Mouse (Mus musculus) midbrain, embryonic 14.5 days (tissue): ENCODE data around the gene Mtcl1. TPM values are rescaled to one million over a fixed set of nuclear protein-coding genes. Genes with fewer than 3 reads are reported as not detected.

Source experiments
- ATAC-seq: fragments of 200-750 bp; cut with Nextera tagmentation; 2 replicates; pipeline ENCODE4 v1.8.0; 2017; ENCODE audit warnings: moderate number of reproducible peaks, moderate library complexity; ENCODE audit not compliant: low FRiP score, low TSS enrichment
- DNase-seq: peaks from one replicate; pipeline ENCODE4 v3.0.0-alpha.2; 2015
- H3K27ac ChIP-seq: fragments of 300-500 bp; sonication (generic); replicated peaks from 2 replicates; pipeline ENCODE4 v1.5.1; 2014; ENCODE audit warnings: mild to moderate bottlenecking, low read depth, low read length, moderate library complexity
- H3K27me3 ChIP-seq: fragments of 300-500 bp; sonication (generic); 2 replicates; pipeline ENCODE4 v1.6.1; 2014; ENCODE audit warnings: low read length, control low read depth, mixed read lengths; ENCODE audit not compliant: control insufficient read depth, insufficient read depth
- H3K36me3 ChIP-seq: fragments of 300-500 bp; sonication (generic); 2 replicates; pipeline ENCODE4 v1.6.1; 2014; ENCODE audit warnings: low read length, control low read depth; ENCODE audit not compliant: control insufficient read depth, insufficient read depth
- H3K4me1 ChIP-seq: fragments of 300-500 bp; sonication (generic); 2 replicates; pipeline ENCODE4 v1.6.1; 2014; ENCODE audit warnings: mild to moderate bottlenecking, antibody characterized with exemption, low read length, control low read depth; ENCODE audit not compliant: control insufficient read depth, insufficient read depth
- H3K4me2 ChIP-seq: fragments of 300-500 bp; sonication (generic); 2 replicates; pipeline ENCODE4 v1.6.1; 2014; ENCODE audit warnings: mild to moderate bottlenecking, low read length, moderate library complexity
- H3K4me3 ChIP-seq: fragments of 300-500 bp; sonication (generic); replicated peaks from 2 replicates; pipeline ENCODE4 v1.5.1; 2014; ENCODE audit warnings: low read depth, low read length
- H3K9ac ChIP-seq: fragments of 300-500 bp; sonication (generic); replicated peaks from 2 replicates; pipeline ENCODE4 v1.6.1; 2014; ENCODE audit warnings: mild to moderate bottlenecking, low read length, moderate library complexity
- H3K9me3 ChIP-seq: fragments of 300-500 bp; sonication (generic); 2 replicates; pipeline ENCODE4 v1.6.1; 2016; ENCODE audit warnings: low read length, control low read depth, mixed read lengths; ENCODE audit not compliant: control insufficient read depth
- WGBS: fragments of 180-500 bp; shearing (Covaris S2); extraction: QIAGEN DNeasy Blood & Tissue Kit; methylation state at CpG from one replicate; pipeline ENCODE4 v1.1.7; 2014; 5-methylcytosine and 5-hydroxymethylcytosine counted together
- polyA plus RNA-seq: library from polyadenylated mRNA; unstranded; fragments of >200 nt; fragmentation: Nextera tagmentation; extraction: Ambion mirVana; gene quantifications from 2 replicates; pipeline ENCODE4 v1.2.1, GENCODE M21; 2014

The Mtcl1 gene
- polyA plus RNA-seq, 1 experiment from 2014 or later = 36.0 TPM

- DNase-seq (no peak), ATAC-seq (no peak)
- Histone ChIP-seq H3K4me3 (no peak overlapping the region), H3K27ac (no peak overlapping the region), H3K36me3 (no peaks in the 10 kb centered on the region), H3K4me1 (peaks cover 16% of the 10 kb centered on the region), H3K9ac (no peak overlapping the region), H3K4me2 (no peak overlapping the region), H3K9me3 (no peaks in the 10 kb centered on the region), H3K27me3 (no peaks in the 10 kb centered on the region)
- 76% methylated on average over 15 of the region's 15 CpGs for WGBS
These were observed 126.8 kb downstream of the Mtcl1 start for GRCm38 (mm10) chr17:66322646-66323255.

GRCm38 (mm10) chr17:66321933-66322332 lies 127.6 kb downstream of the Mtcl1 start:
- no peaks in the 10 kb centered on the region for H3K9me3 ChIP-seq
- no peak for ATAC-seq
- WGBS = 90% methylated on average over 14 of the region's 14 CpGs
- DNase-seq = no peak
- H3K36me3 ChIP-seq = no peaks in the 10 kb centered on the region
- H3K9ac ChIP-seq = no peak overlapping the region
- H3K4me1 ChIP-seq = peaks cover 16% of the 10 kb centered on the region
- no peaks in the 10 kb centered on the region for H3K27me3 ChIP-seq
- H3K27ac ChIP-seq = no peak overlapping the region
- H3K4me2 ChIP-seq = no peak overlapping the region
- H3K4me3 ChIP-seq = no peak overlapping the region

GRCm38 (mm10) chr17:66320716-66321372 lies 128.7 kb downstream of the Mtcl1 start:
- no peak overlapping the region for H3K9ac ChIP-seq
- H3K9me3 ChIP-seq = no peaks in the 10 kb centered on the region
- no peak overlapping the region for H3K4me3 ChIP-seq
- H3K4me1 ChIP-seq = peaks cover 10% of the 10 kb centered on the region
- H3K27ac ChIP-seq = no peak overlapping the region
- no peaks in the 10 kb centered on the region for H3K36me3 ChIP-seq
- H3K4me2 ChIP-seq = no peak overlapping the region
- 81% methylated on average over 20 of the region's 20 CpGs for WGBS
- no peak for DNase-seq
- H3K27me3 ChIP-seq = no peaks in the 10 kb centered on the region
- ATAC-seq = no peak

GRCm38 (mm10) chr17:66318031-66318430 lies 131.5 kb downstream of the Mtcl1 start:
- WGBS = 63% methylated on average over 3 of the region's 3 CpGs
- DNase-seq = no peak
- no peak for ATAC-seq

GRCm38 (mm10) chr17:66317576-66317975 lies 132.0 kb downstream of the Mtcl1 start:
- Histone ChIP-seq H3K27ac (no peak overlapping the region), H3K4me2 (no peak overlapping the region), H3K36me3 (no peaks in the 10 kb centered on the region), H3K27me3 (no peaks in the 10 kb centered on the region), H3K4me1 (peaks cover 17% of the 10 kb centered on the region), H3K9ac (no peak overlapping the region), H3K4me3 (no peak overlapping the region), H3K9me3 (no peaks in the 10 kb centered on the region)
- no peak for DNase-seq
- WGBS = 86% methylated on average over 4 of the region's 4 CpGs
- no peak for ATAC-seq

More at GRCm38 (mm10) chr17:66318031-66318430, 131.5 kb downstream of the Mtcl1 start:
- Histone ChIP-seq H3K27ac (no peak overlapping the region), H3K4me3 (no peak overlapping the region), H3K9me3 (no peaks in the 10 kb centered on the region), H3K9ac (no peak overlapping the region), H3K4me1 (peaks cover 17% of the 10 kb centered on the region), H3K36me3 (no peaks in the 10 kb centered on the region), H3K4me2 (no peak overlapping the region), H3K27me3 (no peaks in the 10 kb centered on the region)

- Histone ChIP-seq H3K36me3 (no peaks in the 10 kb centered on the region), H3K27me3 (no peaks in the 10 kb centered on the region), H3K9me3 (no peaks in the 10 kb centered on the region), H3K4me2 (no peak overlapping the region), H3K4me1 (peaks cover 17% of the 10 kb centered on the region), H3K27ac (no peak overlapping the region), H3K9ac (no peak overlapping the region), H3K4me3 (no peak overlapping the region)
- WGBS = 88% methylated on average over 5 of the region's 5 CpGs
- DNase-seq (no peak), ATAC-seq (no peak)
These were observed 132.4 kb downstream of the Mtcl1 start for GRCm38 (mm10) chr17:66317156-66317555.

- Histone ChIP-seq H3K9me3 (no peaks in the 10 kb centered on the region), H3K27ac (no peak overlapping the region), H3K4me1 (peaks cover 17% of the 10 kb centered on the region), H3K27me3 (no peaks in the 10 kb centered on the region), H3K36me3 (no peaks in the 10 kb centered on the region), H3K4me3 (no peak overlapping the region), H3K9ac (no peak overlapping the region), H3K4me2 (0 out of 2 replicates have a peak overlapping the region, but pooled peaks have one; percentile 25)
- ATAC-seq (no peak), DNase-seq (peak; percentile 25)
- 25% methylated on average over 10 of the region's 10 CpGs for WGBS
These were observed 134.1 kb downstream of the Mtcl1 start for GRCm38 (mm10) chr17:66315451-66315850.

GRCm38 (mm10) chr17:66314566-66315285 lies 134.8 kb downstream of the Mtcl1 start:
- H3K4me1 ChIP-seq = peaks cover 17% of the 10 kb centered on the region
- no peak for ATAC-seq
- peak overlapping the region; percentile 25 for H3K4me2 ChIP-seq
- H3K27me3 ChIP-seq = no peaks in the 10 kb centered on the region
- H3K9ac ChIP-seq = no peak overlapping the region
- H3K27ac ChIP-seq = peak overlapping the region; percentile 45; the same call in 1 of the 2 replicates
- H3K9me3 ChIP-seq = no peaks in the 10 kb centered on the region
- 38% methylated on average over 13 of the region's 13 CpGs for WGBS
- no peaks in the 10 kb centered on the region for H3K36me3 ChIP-seq
- H3K4me3 ChIP-seq = no peak overlapping the region
- DNase-seq = peak; percentile 59
